Mouse (Mus musculus): ENCODE measurements around the gene Zfp626.
"Not testable (repeated sequence)": the region's sequence is repeated elsewhere in the genome, so short reads cannot be mapped to it uniquely, and the experiment has no call there.

Gene Zfp626

GRCm38 (mm10) chr7:27806896-27807295 is at the start of gene Zfp626:
TSS of gene Zfp626 (plus strand) at chr7:27807196.
- not testable (repeated sequence) for DNase-seq

- DNase-seq = no peak
Measured at GRCm38 (mm10) chr7:27765176-27765886, 41.7 kb upstream of the Zfp626 start.

GRCm38 (mm10) chr7:27789306-27789705 is 17.7 kb upstream of the Zfp626 start:
- DNase-seq = no peak

GRCm38 (mm10) chr7:27793865-27794264 is 13.1 kb upstream of the Zfp626 start:
- DNase-seq = not testable (repeated sequence)

- DNase-seq = no peak
Measured at GRCm38 (mm10) chr7:27794566-27794965, 12.4 kb upstream of the Zfp626 start.

- no peak for DNase-seq
Measured at GRCm38 (mm10) chr7:27797906-27798811, 8.8 kb upstream of the Zfp626 start.

- DNase-seq = no peak
Measured at GRCm38 (mm10) chr7:27801137-27801536, 5.9 kb upstream of the Zfp626 start.

- no peak for DNase-seq
Measured at GRCm38 (mm10) chr7:27802986-27803385, 4.0 kb upstream of the Zfp626 start.

GRCm38 (mm10) chr7:27804297-27805030 is 2.5 kb upstream of the Zfp626 start:
- peak; percentile 83 for DNase-seq

GRCm38 (mm10) chr7:27807305-27807704 is 309 bp downstream of the Zfp626 start:
- DNase-seq = not testable (repeated sequence)

GRCm38 (mm10) chr7:27818526-27819110 is 11.6 kb downstream of the Zfp626 start:
- no peak for DNase-seq

- no peak for DNase-seq
Measured at GRCm38 (mm10) chr7:27822611-27823010, 15.6 kb downstream of the Zfp626 start.

- no peak for DNase-seq
Measured at GRCm38 (mm10) chr7:27834131-27834530, 27.1 kb downstream of the Zfp626 start.

- DNase-seq = no peak
Measured at GRCm38 (mm10) chr7:27837896-27838295, 30.9 kb downstream of the Zfp626 start.

- DNase-seq = peak; percentile 92
Measured at GRCm38 (mm10) chr7:27838323-27839249, 31.6 kb downstream of the Zfp626 start, which contains the start of gene Zfp59. TSS of gene Zfp59 (plus strand) at chr7:27838607.

- DNase-seq = no peak
Measured at GRCm38 (mm10) chr7:27839596-27839995, 32.6 kb downstream of the Zfp626 start.

GRCm38 (mm10) chr7:27840104-27840503 is 33.1 kb downstream of the Zfp626 start:
- no peak for DNase-seq

- no peak for DNase-seq
Measured at GRCm38 (mm10) chr7:27857227-27857626, 50.2 kb downstream of the Zfp626 start, which contains the start of gene Zfp607a. TSS of gene Zfp607a (plus strand) at chr7:27857527.

GRCm38 (mm10) chr7:27859301-27860251 is 52.6 kb downstream of the Zfp626 start:
- no peak for DNase-seq
